ENCODE assay signal across 8 mouse cellular contexts in genomic region chr15:96460451-96460729, GRCm38 (mm10). TPM values are rescaled to one million over a fixed set of nuclear protein-coding genes. Genes with fewer than 3 reads are reported as not detected.
DNase-seq lines count a peak whose midpoint lies in the region; ATAC-seq and TF ChIP-seq lines count a peak whose summit lies in the region.

No protein-coding gene starts in this region.

- peak overlapping the region; percentile 78 for H3K4me2 ChIP-seq in heart, embryonic 16.5 days (ENCODE audit: low read depth, low read length)
- peak overlapping the region; percentile 50 for H3K4me2 ChIP-seq in forebrain, postnatal 0 days (ENCODE audit: low read depth)

- peak overlapping the region; percentile 88 for H3K4me3 ChIP-seq in heart, embryonic 16.5 days (ENCODE audit: low read length)
- H3K4me3 ChIP-seq in G1E (ENCODE audit: low read depth, low read length), result peak overlapping the region; percentile 88
- peak overlapping the region; percentile 100 for H3K4me3 ChIP-seq in forebrain, postnatal 0 days (ENCODE audit: low read depth, low read length)
- peak overlapping the region; percentile 69 for H3K4me3 ChIP-seq in midbrain, embryonic 10.5 days

- TF ChIP-seq CTCF in G1E (IDR thresholded peaks at IDR 0.05; ENCODE audit: low read depth, low read length), result no peak
- TF ChIP-seq CTCF in forebrain, postnatal 0 days (IDR thresholded peaks at IDR 0.05; ENCODE audit: low read depth), result no peak

- under 1% methylated on average over 47 of the region's 50 CpGs for whole genome bisulfite sequencing in heart, embryonic 16.5 days
- WGBS in forebrain, postnatal 0 days, result 0% methylated on average over 36 of the region's 50 CpGs
- 0% methylated on average over 49 of the region's 50 CpGs for WGBS in midbrain, embryonic 10.5 days

- H3K9ac ChIP-seq in heart, embryonic 16.5 days (ENCODE audit: low read length), result peak overlapping the region; percentile 98
- peak overlapping the region; percentile 72 for H3K9ac ChIP-seq in forebrain, postnatal 0 days

- peaks cover 36% of the 10 kb centered on the region for H3K4me1 ChIP-seq in heart, embryonic 16.5 days (ENCODE audit: control insufficient read depth, insufficient read depth, low read length)
- H3K4me1 ChIP-seq in G1E (ENCODE audit: insufficient read depth, low read depth, low read length), result peaks cover 44% of the 10 kb centered on the region
- H3K4me1 ChIP-seq in forebrain, postnatal 0 days (ENCODE audit: insufficient read depth), result 0 out of 2 replicates have a peak, but pooled peaks cover 5% of the 10 kb centered on the region
- H3K4me1 ChIP-seq in midbrain, embryonic 10.5 days, result peaks cover 34% of the 10 kb centered on the region

- no peaks in the 10 kb centered on the region for H3K36me3 ChIP-seq in heart, embryonic 16.5 days (ENCODE audit: control insufficient read depth, insufficient read depth)
- H3K36me3 ChIP-seq in G1E (replicated peaks), result peaks cover 23% of the 10 kb centered on the region
- no peaks in the 10 kb centered on the region for H3K36me3 ChIP-seq in forebrain, postnatal 0 days (ENCODE audit: insufficient read depth)
- H3K36me3 ChIP-seq in midbrain, embryonic 10.5 days, result peaks cover 10% of the 10 kb centered on the region; the same call in 1 of the 2 replicates

- ATAC-seq in heart, embryonic 16.5 days (replicated peaks; ENCODE audit: extremely low read depth, insufficient read depth, low FRiP score), result no peak; the same call in 1 of the 2 replicates
- ATAC-seq in G1E (ENCODE audit: extremely low read depth, insufficient number of reproducible peaks, low FRiP score, poor library complexity, severe bottlenecking), result no peak
- ATAC-seq in forebrain, postnatal 0 days, result no peak
- no peak for ATAC-seq in megakaryocyte-erythroid progenitor cell, adult 5-6 weeks (replicated peaks; ENCODE audit: low FRiP score, low TSS enrichment, poor library complexity, severe bottlenecking)
- no peak for ATAC-seq in activated CD4-positive, CD25-positive, alpha-beta regulatory T cell, adult 4 months

- no peak for DNase-seq in heart, postnatal 10 days
- DNase-seq in G1E (ENCODE audit: low spot score), result no peak
- DNase-seq in forebrain, postnatal 0 days, result no peak
- no peak for DNase-seq in midbrain, embryonic 10.5 days (ENCODE audit: low spot score)
- DNase-seq in urinary bladder, postnatal 10 days (ENCODE audit: low spot score), result no peak

- H3K9me3 ChIP-seq in heart, embryonic 16.5 days (replicated peaks; ENCODE audit: control insufficient read depth, low read length), result no peaks in the 10 kb centered on the region
- H3K9me3 ChIP-seq in G1E (replicated peaks), result 0 out of 2 replicates have a peak, but pooled peaks cover 3% of the 10 kb centered on the region
- no peaks in the 10 kb centered on the region for H3K9me3 ChIP-seq in forebrain, postnatal 0 days (ENCODE audit: low read length)
- no peaks in the 10 kb centered on the region for H3K9me3 ChIP-seq in midbrain, embryonic 10.5 days (replicated peaks)

- no peaks in the 10 kb centered on the region for H3K27me3 ChIP-seq in heart, embryonic 16.5 days (ENCODE audit: control insufficient read depth, insufficient read depth, low read length)
- H3K27me3 ChIP-seq in G1E (ENCODE audit: insufficient read depth, low read length), result no peaks in the 10 kb centered on the region
- H3K27me3 ChIP-seq in forebrain, postnatal 0 days (ENCODE audit: insufficient read depth, low read length), result no peaks in the 10 kb centered on the region
- no peaks in the 10 kb centered on the region for H3K27me3 ChIP-seq in midbrain, embryonic 10.5 days (ENCODE audit: low read depth, poor library complexity, severe bottlenecking)

- intact Hi-C loops in heart, postnatal 10 days (cut with DNase I), result loop anchor here (2.0 kb wide), 1 partner anchor 14 kb away; no protein-coding TSS in a partner anchor

- H3K27ac ChIP-seq in heart, embryonic 16.5 days (ENCODE audit: low read length), result peak overlapping the region; percentile 99
- peak overlapping the region; percentile 94 for H3K27ac ChIP-seq in forebrain, postnatal 0 days (ENCODE audit: low read depth, low read length)
- H3K27ac ChIP-seq in midbrain, embryonic 10.5 days (replicated peaks), result peak overlapping the region; percentile 99

RNA-seq across cellular contexts. Expression of gene Scaf11, which starts 0.3 kb away (rescaled TPM):
- polyA plus RNA-seq in heart, embryonic 16.5 days (2015; fragmentation: Nextera tagmentation; extraction: Ambion mirVana), result 50.9 and 52.8 TPM in 2 replicates
- 10 to 100 TPM; 59.1 to 59.6 TPM for total RNA-seq in heart, postnatal 10 days (2021)
- total RNA-seq in G1E (2014; fragmentation: Nextera tagmentation) (206 and 217 TPM in 2 replicates), G1E (2017) (113 and 146 TPM in 2 replicates)
- polyA plus RNA-seq in G1E (2012), result 28.6 and 47.9 TPM in 2 replicates
- 30.5 and 40.1 TPM in 2 replicates for total RNA-seq in forebrain, postnatal 0 days (2014; rRNA removed)
- polyA plus RNA-seq in forebrain, postnatal 0 days (2015; fragmentation: Nextera tagmentation; extraction: Ambion mirVana), result 30.5 and 37.6 TPM in 2 replicates
- polyA plus RNA-seq in midbrain, embryonic 10.5 days (2016; fragmentation: Nextera tagmentation; extraction: Ambion mirVana), result 88.9 and 102 TPM in 2 replicates
- 96.8 and 113 TPM in 2 replicates for total RNA-seq in megakaryocyte-erythroid progenitor cell, adult 5-6 weeks (2014; fragmentation: Nextera tagmentation)
- 138 and 165 TPM in 2 replicates for total RNA-seq in megakaryocyte-erythroid progenitor cell, adult 5-6 weeks (2017)
- polyA plus RNA-seq in activated CD4-positive, CD25-positive, alpha-beta regulatory T cell, adult 4 months (2017; shearing (Covaris generic)), result 10 to 100 TPM; 39.8 to 46.8 TPM
